Mouse (Mus musculus) small intestine, adult 10 weeks (tissue): ENCODE results near the gene Olfr1305. TPM values are rescaled to one million over a fixed set of nuclear protein-coding genes. Genes with fewer than 3 reads are reported as not detected.

ENCODE experiments used
- polyA plus RNA-seq: library from polyadenylated mRNA; stranded (reverse); fragments of 350-450 nt; fragmentation: Illumina TruSeq; extraction: RNeasy Lipid Tissue Mini Kit (QIAGEN cat#74804); gene quantifications from one replicate; pipeline ENCODE4 v1.2.3, GENCODE M21; 2014; ENCODE audit warnings: low replicate concordance

Gene Olfr1305
- polyA plus RNA-seq: not detected

DNA sequence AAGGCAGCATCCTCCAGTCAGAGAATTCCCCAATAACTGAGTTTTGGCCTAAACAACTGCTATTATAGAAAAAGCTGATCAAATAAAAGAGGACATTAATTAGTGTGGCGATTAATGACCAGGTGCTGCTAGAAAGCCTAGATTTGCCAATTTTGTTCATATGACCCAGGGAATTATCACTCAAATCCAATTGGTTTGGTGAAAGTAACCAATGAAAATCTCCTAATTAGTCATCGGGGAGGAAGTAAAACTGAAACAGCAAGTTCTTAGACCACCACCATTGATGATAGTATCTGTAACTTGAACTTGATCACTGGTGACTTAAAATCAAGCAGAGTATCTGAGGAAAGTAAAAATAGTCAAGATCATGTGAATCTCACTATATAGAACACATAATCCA, at the start of gene Olfr1305:
Olfr1305 (minus strand) TSS at position 101 of the 400 bp plus-strand sequence.

DNA sequence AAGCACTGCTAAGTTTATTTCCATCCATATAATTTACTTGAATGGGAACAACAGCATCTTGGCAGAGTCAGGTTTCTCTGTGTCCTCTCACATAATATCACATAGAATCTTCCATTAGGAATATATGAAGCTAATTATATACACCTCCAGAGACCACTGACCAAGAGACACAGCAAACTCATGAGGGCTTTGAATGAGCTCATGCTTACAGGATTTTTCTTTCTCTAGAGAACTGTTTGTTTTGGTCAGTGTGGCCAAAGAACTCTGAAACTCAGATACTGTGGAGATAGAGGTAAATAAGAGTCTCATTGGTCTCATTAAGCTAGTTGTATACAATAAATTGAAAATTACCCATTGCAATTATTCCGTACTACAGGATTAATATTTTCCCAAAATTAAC, 39.2 kb upstream of the Olfr1305 start, which contains the start of gene Olfr1306:
Olfr1306 (minus strand) TSS at position 101 of the 400 bp plus-strand sequence.

DNA sequence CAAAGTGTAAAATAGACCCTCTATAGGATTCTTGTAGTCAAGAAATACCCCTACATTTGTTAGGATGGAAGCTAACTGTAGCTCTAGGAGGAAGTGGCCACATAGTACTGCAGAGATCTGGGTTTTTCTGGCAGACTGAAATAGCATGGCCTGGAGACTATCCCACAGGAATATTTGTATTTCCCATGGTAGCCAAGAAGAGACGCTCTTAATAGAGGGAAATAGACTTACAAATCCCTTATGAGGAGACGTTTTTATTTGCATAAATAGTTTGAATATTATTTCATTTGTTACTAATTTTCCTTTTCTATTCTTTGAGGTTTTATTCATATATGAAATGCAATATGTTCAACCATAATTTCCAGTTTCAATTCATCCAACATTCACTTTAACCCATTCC, 56.7 kb downstream of the Olfr1305 start, which contains the start of gene Olfr1303:
Olfr1303 (minus strand) TSS at position 101 of the 400 bp plus-strand sequence.

Other genes with a start within 250 kb of the Olfr1305 start
- not detected for gene Olfr1298, start 227.9 kb downstream of the Olfr1305 start, polyA plus RNA-seq
- gene Olfr1299, start 215.7 kb downstream of the Olfr1305 start, polyA plus RNA-seq: not detected
- not detected for gene Olfr1301, start 126.1 kb downstream of the Olfr1305 start, polyA plus RNA-seq
- gene Olfr1302, start 99.7 kb downstream of the Olfr1305 start, polyA plus RNA-seq: not detected
- gene Olfr1303, start 56.8 kb downstream of the Olfr1305 start, polyA plus RNA-seq: not detected
- gene Olfr1306, start 39.1 kb upstream of the Olfr1305 start, polyA plus RNA-seq: not detected
- gene Olfr1307, start 72.3 kb upstream of the Olfr1305 start, polyA plus RNA-seq: not detected
- not detected for gene Olfr1308, start 87.8 kb upstream of the Olfr1305 start, polyA plus RNA-seq
- not detected for gene Olfr1309, start 113.1 kb upstream of the Olfr1305 start, polyA plus RNA-seq
- gene Olfr1310, start 135.6 kb upstream of the Olfr1305 start, polyA plus RNA-seq: not detected
- gene Olfr1311, start 147.3 kb upstream of the Olfr1305 start, polyA plus RNA-seq: not detected
- gene Olfr1312, start 173.1 kb upstream of the Olfr1305 start, polyA plus RNA-seq: not detected
- not detected for gene Olfr1313, start 200.7 kb upstream of the Olfr1305 start, polyA plus RNA-seq
- gene Olfr1314, start 219.6 kb upstream of the Olfr1305 start, polyA plus RNA-seq: not detected
- gene Olfr1315-ps1, start 238.3 kb upstream of the Olfr1305 start, polyA plus RNA-seq: not detected